Mouse (Mus musculus): Measurements from ENCODE around the gene Tank.

Tank gene

GRCm38 (mm10) chr2:61580555-61581080 is 2.2 kb downstream of the Tank start:
- DNase-seq (ENCODE audit: low spot score) = no peak

- DNase-seq (ENCODE audit: low spot score) = no peak
Observed at GRCm38 (mm10) chr2:61582578-61583315, 4.4 kb downstream of the Tank start.

- DNase-seq (ENCODE audit: low spot score) = no peak
Observed at GRCm38 (mm10) chr2:61585447-61585846, 7.1 kb downstream of the Tank start.

GRCm38 (mm10) chr2:61586166-61586565 is 7.8 kb downstream of the Tank start:
- no peak for DNase-seq (ENCODE audit: low spot score)

GRCm38 (mm10) chr2:61590751-61591150 is 12.4 kb downstream of the Tank start:
- no peak for DNase-seq (ENCODE audit: low spot score)

GRCm38 (mm10) chr2:61592095-61592494 is 13.7 kb downstream of the Tank start:
- no peak for DNase-seq (ENCODE audit: low spot score)

- no peak for DNase-seq (ENCODE audit: low spot score)
Observed at GRCm38 (mm10) chr2:61592699-61593029, 14.3 kb downstream of the Tank start.

GRCm38 (mm10) chr2:61593030-61593811 is 14.8 kb downstream of the Tank start:
- peak; percentile 76 for DNase-seq (ENCODE audit: low spot score)

- no peak for DNase-seq (ENCODE audit: low spot score)
Observed at GRCm38 (mm10) chr2:61593871-61594304, 15.5 kb downstream of the Tank start.

- DNase-seq (ENCODE audit: low spot score) = no peak
Observed at GRCm38 (mm10) chr2:61599730-61600129, 21.3 kb downstream of the Tank start.

- no peak for DNase-seq (ENCODE audit: low spot score)
Observed at GRCm38 (mm10) chr2:61603461-61603860, 25.1 kb downstream of the Tank start.

GRCm38 (mm10) chr2:61606942-61607341 is 28.6 kb downstream of the Tank start:
- DNase-seq (ENCODE audit: low spot score) = no peak

- DNase-seq (ENCODE audit: low spot score) = no peak
Observed at GRCm38 (mm10) chr2:61623996-61624395, 45.6 kb downstream of the Tank start.

GRCm38 (mm10) chr2:61630864-61631555 is 52.6 kb downstream of the Tank start:
- no peak for DNase-seq (ENCODE audit: low spot score)

- DNase-seq (ENCODE audit: low spot score) = no peak
Observed at GRCm38 (mm10) chr2:61635099-61635498, 56.7 kb downstream of the Tank start.

- DNase-seq (ENCODE audit: low spot score) = no peak
Observed at GRCm38 (mm10) chr2:61638182-61638581, 59.8 kb downstream of the Tank start.

GRCm38 (mm10) chr2:61642452-61643368 is 64.3 kb downstream of the Tank start:
- no peak for DNase-seq (ENCODE audit: low spot score)

GRCm38 (mm10) chr2:61651206-61651605 is 72.8 kb downstream of the Tank start:
- no peak for DNase-seq (ENCODE audit: low spot score)

GRCm38 (mm10) chr2:61651640-61652039 is 73.3 kb downstream of the Tank start:
- DNase-seq (ENCODE audit: low spot score) = no peak

- no peak for DNase-seq (ENCODE audit: low spot score)
Observed at GRCm38 (mm10) chr2:61655046-61655381, 76.6 kb downstream of the Tank start.

- DNase-seq (ENCODE audit: low spot score) = no peak
Observed at GRCm38 (mm10) chr2:61655382-61656281, 77.2 kb downstream of the Tank start.

Data from urinary bladder, postnatal 10 days (tissue).